Mouse (Mus musculus) MN1 (cell line): ENCODE data around the gene Serf2.

ENCODE experiments used
- DNase-seq: peaks from one replicate; pipeline ENCODE4 v3.0.0-alpha.2; 2016; ENCODE audit warnings: low spot score

Gene Serf2

DNA sequence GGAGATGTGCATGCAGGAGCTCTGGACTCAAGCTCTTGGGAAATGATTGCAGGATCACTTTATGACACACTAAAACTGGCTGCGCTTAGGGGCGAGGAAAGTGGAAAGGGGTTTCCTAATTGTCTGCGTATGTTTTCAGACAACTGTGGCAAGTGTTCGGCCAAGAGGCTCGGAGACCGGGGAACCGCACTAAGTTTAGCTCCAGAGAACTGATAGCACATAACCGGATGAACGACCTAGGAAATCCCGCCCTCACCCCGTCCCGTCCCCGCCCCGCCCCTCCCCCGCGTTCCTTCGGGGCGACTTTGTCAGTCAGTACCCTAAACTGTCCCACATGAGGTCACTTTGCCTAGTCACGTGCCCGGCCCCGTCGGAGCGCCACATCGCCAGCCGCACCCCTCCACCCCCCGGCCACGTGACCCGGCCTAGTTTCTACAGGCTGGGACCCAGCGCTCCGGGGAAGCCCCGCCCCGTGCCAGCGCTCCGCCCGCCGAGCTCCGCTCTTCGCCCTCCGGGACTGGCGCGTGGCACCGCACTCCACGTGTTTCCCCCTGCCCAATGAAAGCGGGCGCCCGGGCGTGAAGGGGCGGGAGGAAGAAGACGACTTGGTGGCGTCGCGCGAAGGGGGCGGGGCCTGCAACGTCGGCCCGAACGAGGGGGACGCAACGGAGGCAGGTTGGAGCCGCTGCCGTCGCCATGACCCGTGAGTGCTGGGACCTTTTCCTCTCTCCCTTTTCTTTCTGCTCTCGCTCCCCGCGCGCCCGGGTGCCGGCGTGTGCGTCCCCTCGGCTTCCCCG is at the start of gene Serf2:
Serf2 (plus strand) TSS at position 457 of the 797 bp plus-strand sequence.
- DNase-seq: peak; percentile 98

DNA sequence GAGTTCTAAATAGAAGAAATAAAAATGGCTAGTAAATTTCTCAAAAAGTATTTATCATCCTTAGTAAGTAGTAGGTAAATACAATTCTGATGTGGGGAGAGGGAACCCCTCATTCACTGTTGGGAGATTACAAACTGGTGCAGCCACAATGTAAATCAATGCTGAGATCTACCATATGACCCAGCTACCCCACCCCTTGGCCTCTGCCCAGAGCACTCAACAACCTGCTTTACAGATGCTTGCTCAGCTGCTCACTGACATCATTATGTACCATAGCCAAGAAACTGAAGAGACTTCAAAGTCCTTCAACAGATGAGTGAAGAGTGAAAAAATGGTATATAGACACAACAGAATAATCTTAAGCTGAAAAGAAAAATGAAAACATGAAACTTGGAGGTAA is 45.7 kb upstream of the Serf2 start:
- no peak for DNase-seq

DNA sequence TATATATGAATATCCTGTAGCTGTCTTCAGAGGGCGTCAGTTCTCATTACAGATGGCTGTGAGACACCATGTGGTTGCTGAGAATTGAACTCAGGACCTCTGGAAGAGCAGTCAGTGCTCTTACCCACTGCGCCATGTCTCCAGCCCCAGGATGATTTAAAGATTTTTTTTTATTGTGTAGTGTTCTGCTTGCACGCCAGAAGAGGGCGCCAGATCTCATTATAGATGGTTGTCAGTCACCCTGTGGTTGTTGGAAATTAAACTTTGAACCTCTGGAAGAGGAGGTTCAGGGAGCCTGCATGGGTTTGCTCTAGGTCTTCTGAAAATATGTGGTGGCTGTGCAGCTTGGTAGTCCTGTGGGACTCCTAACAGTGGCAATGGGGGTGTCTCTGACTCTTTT is 40.8 kb upstream of the Serf2 start:
- peak; percentile 30 for DNase-seq

DNA sequence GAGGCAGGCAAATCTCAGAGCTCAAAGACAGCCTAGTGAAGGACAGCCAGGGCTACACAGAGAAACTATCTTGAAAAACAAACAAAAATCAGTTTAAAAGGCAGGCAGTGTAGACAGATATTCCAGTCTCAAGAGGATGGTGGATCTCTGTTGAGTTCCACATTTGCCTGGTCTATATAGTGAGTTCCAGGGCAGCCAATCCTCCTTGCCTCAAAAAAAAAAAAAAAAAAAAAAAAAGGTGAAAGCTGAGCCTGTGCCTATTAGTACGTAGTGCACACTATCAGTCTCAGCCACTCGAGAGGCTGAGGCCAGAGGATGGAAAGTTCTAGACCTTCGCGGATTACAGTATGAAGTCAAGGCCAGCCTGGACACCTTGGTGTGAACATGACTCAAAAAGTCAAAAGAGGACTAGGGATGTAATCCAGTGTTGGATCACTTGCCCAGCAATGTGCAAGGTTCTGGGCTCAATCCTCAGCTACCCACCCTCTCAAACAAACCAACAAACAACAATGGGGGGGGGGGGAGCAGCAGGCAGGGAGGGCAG is 36.1 kb upstream of the Serf2 start:
- peak; percentile 42 for DNase-seq

DNA sequence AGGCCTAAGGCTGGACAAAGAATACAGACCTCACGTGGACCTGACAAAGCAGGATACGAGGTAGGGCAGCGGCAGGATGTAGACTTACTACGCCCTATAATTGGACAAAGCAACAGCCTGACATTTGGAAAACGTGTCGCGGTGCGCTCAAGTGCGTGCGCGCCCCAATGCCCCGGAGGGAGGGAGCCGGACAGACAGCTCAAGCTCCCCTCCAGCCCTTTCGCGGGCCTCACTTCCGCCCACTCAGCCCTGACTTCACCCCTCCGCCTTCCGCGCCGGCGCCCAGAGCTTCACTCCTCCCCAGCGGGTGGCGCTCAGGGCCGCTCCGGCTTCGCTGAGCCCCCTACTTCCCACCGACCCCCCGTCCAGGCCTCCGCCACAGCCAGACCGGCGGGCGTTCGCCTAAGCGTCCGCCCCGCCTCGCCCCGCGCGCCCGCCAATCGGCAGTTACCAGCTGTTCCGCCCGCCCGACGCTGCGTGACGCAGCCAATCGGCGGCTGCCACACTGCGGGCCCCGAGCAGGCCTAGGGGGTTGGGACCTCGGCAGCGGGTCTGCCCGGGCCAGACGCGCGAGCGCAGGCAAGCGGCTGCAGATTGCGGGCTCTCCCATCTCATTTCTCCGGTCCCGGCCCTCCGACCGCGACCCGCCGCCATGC is 35.5 kb upstream of the Serf2 start, which contains the start of the genes Pdia3 and Catsper2:
Pdia3 (plus strand) TSS at position 389 of the 656 bp plus-strand sequence.
Catsper2 (minus strand) TSS at position 406 of the 656 bp plus-strand sequence.
- DNase-seq: peak; percentile 96

DNA sequence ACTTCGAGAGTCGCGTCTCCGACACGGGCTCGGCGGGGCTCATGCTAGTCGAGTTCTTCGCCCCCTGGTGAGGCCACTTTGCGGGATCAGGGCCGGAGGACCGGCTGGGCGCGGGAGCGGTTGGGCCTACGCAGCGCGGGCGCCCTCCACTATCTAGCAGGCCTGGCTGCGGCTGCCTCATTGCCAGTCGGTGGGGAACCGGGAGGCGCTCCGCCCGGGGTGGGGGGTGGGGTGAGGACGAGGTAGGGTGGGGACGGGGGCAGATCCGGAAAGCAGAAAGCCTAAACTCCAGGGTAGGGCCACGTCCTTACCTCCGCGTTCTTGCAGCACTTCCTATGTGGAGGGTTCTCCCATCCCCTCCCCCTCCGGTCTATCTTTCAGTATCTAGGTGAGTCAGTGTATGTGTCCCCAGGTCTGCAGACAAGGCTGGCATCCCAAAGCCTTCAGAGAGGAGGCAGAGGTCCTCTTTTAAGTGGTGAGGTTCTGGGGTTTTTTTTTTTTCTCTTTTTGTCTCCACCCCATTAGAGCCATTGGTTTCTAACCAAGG is 34.8 kb upstream of the Serf2 start:
- DNase-seq: peak; percentile 57

DNA sequence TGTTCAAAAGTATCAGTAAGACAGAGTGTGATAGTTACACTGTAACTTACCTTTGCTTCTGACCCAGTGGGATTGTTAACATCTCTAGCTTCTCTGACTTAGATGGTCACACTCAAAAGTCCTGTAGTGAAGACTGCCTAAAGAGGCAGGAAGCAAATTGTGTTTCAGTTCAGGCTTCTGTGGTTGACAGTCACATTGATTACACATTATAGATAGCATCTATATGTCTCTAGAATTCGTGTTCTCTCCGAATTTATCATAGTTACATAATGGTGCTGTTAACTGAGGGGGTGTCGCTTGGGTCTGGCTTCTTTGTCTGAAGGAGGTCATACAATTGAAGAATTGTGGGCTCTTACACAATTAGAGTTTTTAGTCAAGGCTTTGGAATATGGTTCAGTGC is 33.9 kb upstream of the Serf2 start:
- DNase-seq: no peak

DNA sequence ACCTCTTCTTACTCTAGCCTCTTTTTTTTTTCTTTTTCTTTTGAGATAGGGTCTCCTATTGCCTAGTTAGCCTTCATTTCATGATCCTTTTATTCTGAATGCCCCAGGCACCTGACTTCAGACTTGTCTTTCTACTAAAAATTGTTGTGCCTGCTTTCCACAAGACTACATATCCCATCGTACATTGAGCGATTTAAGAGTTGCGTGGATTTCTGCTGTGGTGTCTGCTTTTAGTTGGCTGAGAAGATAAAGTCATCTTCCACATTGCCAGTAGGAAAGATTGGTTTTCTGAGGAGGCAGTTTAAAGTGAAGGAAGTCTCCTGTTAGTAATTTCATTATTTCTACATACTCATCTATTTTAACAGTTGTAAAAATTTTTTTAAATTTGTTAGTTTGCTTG is 33.4 kb upstream of the Serf2 start:
- DNase-seq: no peak

DNA sequence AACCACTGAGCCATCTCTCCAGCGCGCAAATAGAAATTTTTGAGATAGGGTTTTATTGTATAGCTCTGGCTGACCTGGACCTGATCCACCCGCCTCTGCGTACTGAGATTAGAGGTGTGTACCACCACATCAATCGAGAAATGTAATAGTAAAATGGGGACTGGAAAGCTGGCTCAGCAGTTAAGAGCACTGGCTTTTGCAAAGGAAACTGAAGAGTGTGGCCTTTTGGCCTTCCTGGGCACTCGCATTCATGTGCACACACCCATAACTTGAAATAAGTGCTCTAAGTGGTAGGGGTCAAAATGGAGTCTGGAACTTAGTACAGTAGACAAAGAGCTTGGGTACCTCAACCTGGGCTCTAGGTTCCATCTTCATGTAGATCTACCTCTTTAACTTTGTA is 32.6 kb upstream of the Serf2 start:
- DNase-seq: no peak

DNA sequence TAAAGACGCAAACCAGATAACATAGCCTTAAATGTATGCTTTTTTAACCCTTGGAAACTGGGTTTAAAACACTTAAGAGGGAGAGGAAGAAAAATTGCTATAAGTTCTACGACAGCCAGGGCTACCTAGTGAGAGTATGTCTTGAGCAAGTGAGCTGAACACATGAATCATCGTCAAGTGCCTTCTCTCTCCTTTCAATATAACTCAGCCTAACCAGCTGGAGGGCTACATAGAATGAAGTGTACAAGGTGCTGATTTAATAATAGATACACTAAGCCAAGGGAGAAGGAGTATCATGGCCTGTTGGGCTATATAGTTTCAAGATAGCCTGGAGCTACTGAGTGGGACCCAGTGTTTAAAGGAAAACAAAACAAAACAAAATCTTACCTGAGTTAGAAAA is 30.5 kb upstream of the Serf2 start:
- DNase-seq: no peak

DNA sequence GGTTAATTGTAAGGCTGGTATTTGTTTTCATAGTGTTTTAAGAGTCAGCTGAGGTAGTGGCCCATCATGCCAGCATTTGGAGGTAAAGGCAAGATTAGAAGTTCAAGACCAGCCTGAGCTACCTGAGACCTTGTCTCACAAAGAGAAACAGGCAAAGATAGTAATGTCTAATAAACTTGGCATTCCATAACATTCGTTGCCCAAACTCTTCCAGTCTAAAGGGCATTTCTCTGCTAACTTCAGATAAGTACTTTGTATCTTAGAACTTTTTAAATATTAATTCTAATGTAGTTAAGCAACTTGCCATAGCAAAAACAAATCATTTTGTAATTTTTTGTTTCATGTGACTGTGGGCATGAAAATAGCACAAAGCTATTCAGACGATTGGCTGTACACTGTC is 25.8 kb upstream of the Serf2 start:
- no peak for DNase-seq

DNA sequence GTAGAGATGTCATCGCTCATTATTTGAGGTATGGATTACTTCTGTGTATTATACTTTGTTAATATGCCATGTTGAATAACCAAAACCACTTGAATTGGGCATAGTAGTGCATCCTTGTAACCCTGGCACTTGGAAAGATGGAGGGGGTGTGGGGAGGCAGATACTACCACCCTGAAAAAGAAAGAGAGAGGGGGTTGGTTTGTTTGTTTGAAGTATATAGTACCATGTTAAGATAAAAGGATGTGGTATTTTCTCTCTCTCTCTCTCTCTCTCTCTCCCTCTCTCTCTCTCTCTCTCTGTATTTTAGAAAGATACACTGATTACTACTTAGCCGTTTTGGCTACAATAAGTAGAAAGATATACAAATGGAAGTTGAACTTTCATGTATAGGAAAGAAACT is 23.1 kb upstream of the Serf2 start:
- DNase-seq: no peak

DNA sequence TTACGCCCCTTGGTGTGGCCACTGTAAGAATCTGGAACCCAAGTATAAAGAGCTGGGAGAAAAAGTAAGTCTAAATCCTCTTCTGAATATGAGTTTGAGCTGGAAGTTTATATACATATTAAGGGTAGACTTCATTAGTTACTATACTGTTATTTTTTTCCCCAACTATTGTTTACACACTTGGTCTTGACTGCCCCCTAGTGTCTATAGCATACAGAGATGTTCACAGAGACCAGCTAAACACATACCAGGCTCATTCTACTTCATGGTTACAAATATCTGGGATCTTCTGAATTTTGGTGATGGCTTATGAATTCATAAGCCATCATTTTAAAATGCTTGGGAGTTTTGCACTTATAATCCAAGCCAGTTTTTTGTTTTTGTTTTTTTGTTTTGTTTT is 14.1 kb upstream of the Serf2 start:
- peak; percentile 48 for DNase-seq

DNA sequence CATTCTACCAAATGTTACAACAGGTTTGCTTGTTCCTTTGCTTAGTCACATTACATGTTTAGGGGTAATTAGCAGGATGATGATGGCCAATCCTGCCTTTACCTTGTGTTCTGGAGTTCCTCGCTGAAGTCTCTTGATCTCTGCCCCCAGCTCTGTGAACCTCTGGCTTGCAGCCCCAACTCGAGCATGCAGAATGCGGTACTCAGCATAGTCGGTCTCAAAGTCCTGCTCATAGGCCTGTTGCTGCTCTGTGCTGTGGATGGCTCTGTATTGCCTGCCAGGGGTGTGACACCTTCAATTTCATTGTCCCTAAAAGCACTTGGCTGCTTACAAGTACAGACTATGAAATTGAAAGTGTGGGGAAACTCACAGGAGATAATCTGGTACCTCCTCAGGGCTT is 9.2 kb upstream of the Serf2 start:
- no peak for DNase-seq

DNA sequence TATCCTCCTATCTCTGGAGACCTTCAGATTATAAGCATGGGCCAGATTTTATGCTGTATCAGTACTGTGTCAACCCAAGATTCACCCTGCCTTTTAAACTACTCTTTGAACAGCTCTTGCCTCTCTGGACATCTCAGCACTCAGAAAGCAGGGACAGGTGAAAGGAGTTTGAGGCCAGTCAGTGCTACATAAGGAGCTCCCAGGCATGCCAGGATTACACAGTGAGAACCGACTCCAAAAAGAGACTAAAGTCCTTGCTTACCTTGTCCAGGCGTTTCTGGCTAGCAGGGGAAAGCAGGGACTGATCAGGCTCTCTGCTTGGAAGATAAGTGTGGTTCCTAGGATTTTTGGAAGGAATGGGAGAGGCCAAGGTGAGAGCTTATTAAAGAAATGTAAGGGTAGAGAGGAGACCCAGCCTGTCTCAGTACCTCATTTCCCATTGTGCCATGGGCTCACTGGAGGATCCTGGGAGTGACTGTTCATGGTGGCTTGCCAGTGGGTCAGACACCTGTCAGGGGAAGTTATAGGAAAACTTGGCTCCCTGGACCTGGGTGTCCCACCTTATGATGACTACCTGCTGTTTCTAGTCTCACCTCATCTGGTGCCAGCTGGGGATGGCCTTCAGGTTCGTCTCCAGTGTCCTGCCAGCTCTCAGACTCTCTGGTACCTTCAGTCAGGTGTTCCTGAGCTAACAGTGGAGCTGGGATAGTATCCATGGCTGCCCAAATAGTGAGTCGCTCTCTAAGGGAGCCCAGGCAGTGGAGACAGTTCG is 8.0 kb upstream of the Serf2 start:
- no peak for DNase-seq

DNA sequence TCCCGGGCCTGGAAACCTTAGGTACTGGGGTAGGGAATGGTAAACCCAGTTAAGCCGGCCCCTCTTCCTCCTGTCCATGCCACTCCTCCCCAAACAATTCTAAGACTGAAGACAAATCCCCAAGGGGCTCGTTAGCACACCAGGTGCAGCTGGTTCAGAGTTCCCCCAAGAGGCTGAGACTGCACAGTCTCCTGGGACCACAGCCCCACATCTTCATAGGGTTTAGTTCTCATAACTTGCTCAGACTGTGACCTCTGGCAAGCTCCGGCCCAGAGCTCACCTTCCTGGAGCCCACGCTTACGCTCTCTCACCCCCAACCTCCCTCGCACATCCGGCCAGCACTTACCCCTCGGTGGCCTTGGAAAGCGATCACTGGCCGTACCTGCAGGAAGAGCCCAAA is 7.2 kb upstream of the Serf2 start:
- no peak for DNase-seq

DNA sequence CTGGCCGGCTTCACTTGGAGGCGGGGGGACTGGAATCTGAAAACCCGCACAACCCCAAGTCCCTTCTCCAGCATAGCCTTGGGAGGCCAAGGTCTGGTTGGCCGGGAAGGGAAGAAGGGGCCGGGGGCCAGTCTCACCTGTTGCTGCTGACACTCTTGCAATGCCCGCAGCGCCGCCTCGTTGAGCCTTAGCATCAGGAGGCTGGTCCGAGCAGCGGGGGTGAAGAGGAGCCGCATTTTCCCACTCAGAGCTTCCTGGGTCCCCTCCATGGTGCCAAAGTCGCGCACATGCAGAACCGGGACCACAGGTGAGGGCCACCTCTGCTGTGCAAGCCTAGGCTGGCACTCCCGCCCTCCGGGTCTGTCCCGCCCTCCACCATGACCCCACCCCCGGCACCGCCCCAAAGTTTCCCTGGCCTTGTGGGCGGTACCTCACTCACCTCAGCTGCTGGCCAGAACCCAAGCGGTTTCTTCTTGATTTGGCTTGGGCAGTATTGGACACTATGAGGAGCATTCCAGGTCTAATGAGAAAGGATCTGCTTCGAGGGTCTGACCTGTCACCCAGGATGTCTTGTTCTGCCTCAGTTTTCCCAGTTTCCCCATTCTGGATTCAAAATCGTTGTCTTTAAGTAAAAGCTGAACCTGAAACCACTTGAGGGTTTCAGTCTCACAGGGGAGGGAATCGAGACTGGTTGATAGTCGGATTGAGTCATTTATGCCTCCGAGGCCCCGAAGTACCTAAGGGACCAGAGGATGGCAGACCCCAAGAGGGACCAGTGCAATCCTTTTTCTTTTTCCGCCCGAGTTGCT is 6.5 kb upstream of the Serf2 start:
- no peak for DNase-seq

DNA sequence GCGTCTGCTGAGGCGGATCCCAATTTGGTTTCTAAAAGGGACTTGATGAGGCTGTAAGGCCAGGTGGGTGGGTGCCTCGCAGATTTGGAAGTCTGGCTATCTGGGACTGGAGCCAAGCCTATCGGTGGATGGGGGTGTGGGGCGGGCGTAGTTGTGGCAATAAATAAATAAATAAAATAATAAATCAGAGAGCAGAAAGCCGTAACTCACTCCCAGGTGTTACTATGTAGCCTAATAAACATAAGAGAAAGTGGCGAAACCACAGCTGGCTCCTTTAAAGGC is 6.0 kb upstream of the Serf2 start:
- DNase-seq: no peak

DNA sequence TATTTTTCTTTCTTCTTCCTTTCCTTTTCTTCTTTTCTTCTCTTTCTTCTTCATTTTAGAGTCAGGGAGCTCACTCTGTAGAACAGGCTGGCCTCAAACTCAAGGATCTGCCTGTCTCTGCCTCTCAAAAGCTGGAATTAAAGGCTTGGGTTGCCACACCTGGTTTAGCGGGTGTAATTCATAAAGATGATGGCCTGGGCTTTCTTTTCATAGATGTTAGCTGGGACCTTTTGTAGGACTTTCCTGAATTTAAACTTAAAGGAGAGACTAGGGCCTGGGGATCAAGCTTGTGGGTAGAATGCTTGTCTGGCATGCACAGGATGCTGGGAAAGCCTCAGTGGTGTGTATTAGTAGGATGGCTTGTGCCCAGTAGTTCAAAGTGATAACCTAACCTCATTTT is 4.8 kb upstream of the Serf2 start, which contains the start of gene Ell3:
Ell3 (minus strand) TSS at position 101 of the 400 bp plus-strand sequence.
- no peak for DNase-seq

DNA sequence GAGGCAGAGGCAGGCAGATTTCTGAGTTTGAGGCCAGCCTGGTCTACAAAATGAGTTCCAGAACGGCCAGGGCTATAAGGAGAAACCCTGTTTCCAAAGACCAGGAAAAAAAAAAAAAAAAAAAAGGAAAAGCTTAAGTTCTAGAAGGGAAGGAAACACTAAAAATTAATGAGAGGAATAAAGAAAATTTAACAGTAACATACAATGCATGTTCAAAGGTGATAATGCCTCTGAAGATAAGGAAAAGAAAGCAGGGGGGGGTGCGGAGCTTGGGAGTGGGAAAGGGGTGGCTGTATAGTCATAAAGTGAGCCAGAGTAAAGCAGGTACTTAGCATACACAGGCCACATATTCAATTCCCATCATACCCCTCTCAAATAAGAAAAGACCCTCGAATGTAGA is 3.9 kb upstream of the Serf2 start:
- no peak for DNase-seq

DNA sequence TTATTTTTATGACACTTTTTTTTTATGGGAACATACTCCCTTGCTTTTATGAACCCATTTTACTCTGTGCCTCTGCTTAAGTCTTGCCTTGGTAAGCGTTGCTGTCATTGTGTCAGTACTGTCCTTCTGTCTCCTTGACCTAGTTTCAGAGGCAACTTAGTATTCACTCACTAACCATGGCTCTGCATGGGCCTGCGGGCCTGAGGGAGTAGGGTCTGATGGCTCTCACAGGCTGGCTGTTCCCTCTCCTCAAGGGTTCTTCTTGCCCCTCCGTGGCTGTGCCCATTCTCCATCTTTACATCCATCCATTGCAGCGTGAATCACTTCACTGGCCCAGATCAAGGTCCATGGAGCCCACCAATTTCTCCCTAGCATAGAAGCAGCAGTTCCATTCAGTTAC is 2.5 kb upstream of the Serf2 start:
- no peak for DNase-seq

DNA sequence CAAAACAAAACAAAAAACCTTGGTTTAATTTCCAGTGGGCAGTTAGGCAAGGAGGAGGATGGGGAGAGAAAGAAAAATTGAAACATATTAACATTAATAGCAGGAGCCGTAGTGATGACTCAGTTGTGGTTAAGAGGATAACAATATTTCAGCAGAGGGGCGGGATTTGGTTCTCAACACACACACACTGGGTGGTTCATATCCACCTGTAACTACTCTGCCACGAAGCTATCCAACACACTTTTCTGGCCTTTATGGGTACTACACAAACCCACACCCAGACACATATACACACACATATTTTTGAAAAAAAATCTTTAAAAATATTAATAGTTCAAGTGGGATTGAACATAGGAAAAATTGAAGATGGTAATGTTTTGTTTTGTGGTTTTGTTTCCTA is 2.0 kb upstream of the Serf2 start:
- no peak for DNase-seq
